Mouse (Mus musculus): Measurements from ENCODE around the gene Vdac1. TPM values are rescaled to one million over a fixed set of nuclear protein-coding genes. Genes with fewer than 3 reads are reported as not detected.
A peak's percentile ranks its signal among the peaks of the same experiment; 100 is the strongest.

Vdac1 gene
- polyA plus RNA-seq, 1 experiment, result 394 TPM

GRCm38 (mm10) chr11:52396597-52397188 lies 36.0 kb downstream of the Vdac1 start:
- Histone ChIP-seq H3K27me3 (ENCODE audit: control insufficient read depth, insufficient read depth, low read length) (no peaks in the 10 kb centered on the region), H3K27ac (ENCODE audit: insufficient read depth, low read length) (peak overlapping the region; percentile 53), H3K4me1 (ENCODE audit: control insufficient read depth, insufficient read depth, low read length) (no peaks in the 10 kb centered on the region), H3K4me3 (replicated peaks; ENCODE audit: insufficient read depth, low read depth, low read length) (peak overlapping the region; percentile 58)
- WGBS, result 1% methylated on average over 33 of the region's 33 CpGs
- TF ChIP-seq POLR2A (IDR thresholded peaks at IDR 0.05; ENCODE audit: borderline replicate concordance, insufficient read depth, low read length) (no peak), CTCF (IDR thresholded peaks at IDR 0.05; ENCODE audit: borderline replicate concordance, insufficient read depth, low read depth, low read length) (no peak)
- peak in 1 of 2 experiments; percentile 24 for DNase-seq

GRCm38 (mm10) chr11:52397385-52397987 lies 36.8 kb downstream of the Vdac1 start:
- no peak for DNase-seq
- 81% methylated on average over 4 of the region's 4 CpGs for WGBS
- Histone ChIP-seq H3K4me3 (replicated peaks; ENCODE audit: insufficient read depth, low read depth, low read length) (no peak overlapping the region), H3K4me1 (ENCODE audit: control insufficient read depth, insufficient read depth, low read length) (no peaks in the 10 kb centered on the region), H3K27ac (ENCODE audit: insufficient read depth, low read length) (no peak overlapping the region), H3K27me3 (ENCODE audit: control insufficient read depth, insufficient read depth, low read length) (no peaks in the 10 kb centered on the region)
- TF ChIP-seq POLR2A (IDR thresholded peaks at IDR 0.05; ENCODE audit: borderline replicate concordance, insufficient read depth, low read length), result no peak
- no peak for TF ChIP-seq CTCF (IDR thresholded peaks at IDR 0.05; ENCODE audit: borderline replicate concordance, insufficient read depth, low read depth, low read length)

- Histone ChIP-seq H3K4me1 (ENCODE audit: control insufficient read depth, insufficient read depth, low read length) (no peaks in the 10 kb centered on the region), H3K27ac (ENCODE audit: insufficient read depth, low read length) (no peak overlapping the region), H3K4me3 (replicated peaks; ENCODE audit: insufficient read depth, low read depth, low read length) (no peak overlapping the region), H3K27me3 (ENCODE audit: control insufficient read depth, insufficient read depth, low read length) (no peaks in the 10 kb centered on the region)
- no peak for DNase-seq
- 77% methylated on average over 2 of the region's 2 CpGs for WGBS
- TF ChIP-seq POLR2A (IDR thresholded peaks at IDR 0.05; ENCODE audit: borderline replicate concordance, insufficient read depth, low read length), result no peak
- TF ChIP-seq CTCF (IDR thresholded peaks at IDR 0.05; ENCODE audit: borderline replicate concordance, insufficient read depth, low read depth, low read length), result no peak
Measured at GRCm38 (mm10) chr11:52401476-52401875, 40.8 kb downstream of the Vdac1 start.

GRCm38 (mm10) chr11:52402566-52402965 lies 41.9 kb downstream of the Vdac1 start:
- H3K27ac ChIP-seq (ENCODE audit: insufficient read depth, low read length), result no peak overlapping the region
- DNase-seq, result no peak
- no peaks in the 10 kb centered on the region for H3K27me3 ChIP-seq (ENCODE audit: control insufficient read depth, insufficient read depth, low read length)
- 50% methylated on average over 1 of the region's 1 CpGs for WGBS
- no peak overlapping the region for H3K4me3 ChIP-seq (replicated peaks; ENCODE audit: insufficient read depth, low read depth, low read length)
- no peaks in the 10 kb centered on the region for H3K4me1 ChIP-seq (ENCODE audit: control insufficient read depth, insufficient read depth, low read length)
- TF ChIP-seq POLR2A (IDR thresholded peaks at IDR 0.05; ENCODE audit: borderline replicate concordance, insufficient read depth, low read length), result no peak
- no peak for TF ChIP-seq CTCF (IDR thresholded peaks at IDR 0.05; ENCODE audit: borderline replicate concordance, insufficient read depth, low read depth, low read length)

GRCm38 (mm10) chr11:52404209-52404608 lies 43.5 kb downstream of the Vdac1 start:
- H3K4me1 ChIP-seq (ENCODE audit: control insufficient read depth, insufficient read depth, low read length), result no peaks in the 10 kb centered on the region
- no peak overlapping the region for H3K27ac ChIP-seq (ENCODE audit: insufficient read depth, low read length)
- 72% methylated on average over 5 of the region's 5 CpGs for WGBS
- no peak overlapping the region for H3K4me3 ChIP-seq (replicated peaks; ENCODE audit: insufficient read depth, low read depth, low read length)
- no peak for TF ChIP-seq CTCF (IDR thresholded peaks at IDR 0.05; ENCODE audit: borderline replicate concordance, insufficient read depth, low read depth, low read length)
- no peak for TF ChIP-seq POLR2A (IDR thresholded peaks at IDR 0.05; ENCODE audit: borderline replicate concordance, insufficient read depth, low read length)
- no peak for DNase-seq
- no peaks in the 10 kb centered on the region for H3K27me3 ChIP-seq (ENCODE audit: control insufficient read depth, insufficient read depth, low read length)

- TF ChIP-seq CTCF (IDR thresholded peaks at IDR 0.05; ENCODE audit: borderline replicate concordance, insufficient read depth, low read depth, low read length) (no peak), POLR2A (IDR thresholded peaks at IDR 0.05; ENCODE audit: borderline replicate concordance, insufficient read depth, low read length) (no peak)
- WGBS, result 71% methylated on average over 9 of the region's 9 CpGs
- H3K27ac ChIP-seq (ENCODE audit: insufficient read depth, low read length), result no peak overlapping the region
- H3K27me3 ChIP-seq (ENCODE audit: control insufficient read depth, insufficient read depth, low read length), result no peaks in the 10 kb centered on the region
- H3K4me3 ChIP-seq (replicated peaks; ENCODE audit: insufficient read depth, low read depth, low read length), result no peak overlapping the region
- H3K4me1 ChIP-seq (ENCODE audit: control insufficient read depth, insufficient read depth, low read length), result no peaks in the 10 kb centered on the region
- no peak for DNase-seq
Measured at GRCm38 (mm10) chr11:52405196-52405688, 44.6 kb downstream of the Vdac1 start.

- Histone ChIP-seq H3K4me3 (replicated peaks; ENCODE audit: insufficient read depth, low read depth, low read length) (no peak overlapping the region), H3K27me3 (ENCODE audit: control insufficient read depth, insufficient read depth, low read length) (no peaks in the 10 kb centered on the region), H3K27ac (ENCODE audit: insufficient read depth, low read length) (no peak overlapping the region), H3K4me1 (ENCODE audit: control insufficient read depth, insufficient read depth, low read length) (no peaks in the 10 kb centered on the region)
- WGBS, result 84% methylated on average over 5 of the region's 5 CpGs
- DNase-seq, result no peak
- no peak for TF ChIP-seq POLR2A (IDR thresholded peaks at IDR 0.05; ENCODE audit: borderline replicate concordance, insufficient read depth, low read length)
- no peak for TF ChIP-seq CTCF (IDR thresholded peaks at IDR 0.05; ENCODE audit: borderline replicate concordance, insufficient read depth, low read depth, low read length)
Measured at GRCm38 (mm10) chr11:52409316-52409715, 48.7 kb downstream of the Vdac1 start.

GRCm38 (mm10) chr11:52418358-52418757 lies 57.7 kb downstream of the Vdac1 start:
- Histone ChIP-seq H3K27me3 (ENCODE audit: control insufficient read depth, insufficient read depth, low read length) (no peaks in the 10 kb centered on the region), H3K4me3 (replicated peaks; ENCODE audit: insufficient read depth, low read depth, low read length) (no peak overlapping the region), H3K27ac (ENCODE audit: insufficient read depth, low read length) (no peak overlapping the region), H3K4me1 (ENCODE audit: control insufficient read depth, insufficient read depth, low read length) (no peaks in the 10 kb centered on the region)
- 36% methylated on average over 5 of the region's 5 CpGs for WGBS
- TF ChIP-seq CTCF (IDR thresholded peaks at IDR 0.05; ENCODE audit: borderline replicate concordance, insufficient read depth, low read depth, low read length), result no peak
- TF ChIP-seq POLR2A (IDR thresholded peaks at IDR 0.05; ENCODE audit: borderline replicate concordance, insufficient read depth, low read length), result no peak
- no peak for DNase-seq

Measured in cerebellum, adult 2 months (tissue).